Mouse (Mus musculus) spleen, adult 12 weeks (tissue): Measurements from ENCODE around the gene Rhox2b.
"Not testable (repeated sequence)": the region's sequence is repeated elsewhere in the genome, so short reads cannot be mapped to it uniquely, and the experiment has no call there.

Source experiments
- DNase-seq: peaks from one replicate; pipeline ENCODE4 v3.0.0; 2022; ENCODE audit warnings: low spot score

The Rhox2b gene

GRCm38 (mm10) chrX:37411767-37412166 lies at the start of gene Rhox2b:
Rhox2b (plus strand) TSS chrX:37412067.
- not testable (repeated sequence) for DNase-seq

GRCm38 (mm10) chrX:37379728-37380127 lies 32.1 kb upstream of the Rhox2b start, which contains the start of gene Rhox3a2:
Rhox3a2 (plus strand) TSS chrX:37380028.
- DNase-seq = not testable (repeated sequence)

GRCm38 (mm10) chrX:37390548-37390947 lies 21.3 kb upstream of the Rhox2b start, which contains the start of gene Rhox4a2:
Rhox4a2 (plus strand) TSS chrX:37390848.
- DNase-seq = not testable (repeated sequence)

GRCm38 (mm10) chrX:37432194-37432593 lies 20.3 kb downstream of the Rhox2b start, which contains the start of gene Rhox4b:
Rhox4b (plus strand) TSS chrX:37432494.
- not testable (repeated sequence) for DNase-seq

GRCm38 (mm10) chrX:37453380-37453779 lies 41.5 kb downstream of the Rhox2b start, which contains the start of gene Rhox2c:
Rhox2c (plus strand) TSS chrX:37453680.
- DNase-seq = not testable (repeated sequence)

GRCm38 (mm10) chrX:37458285-37458684 lies 46.4 kb downstream of the Rhox2b start, which contains the start of gene Rhox3c:
Rhox3c (plus strand) TSS chrX:37458585.
- DNase-seq = not testable (repeated sequence)
